Mouse (Mus musculus): ENCODE data around the gene Olfr643. TPM values are rescaled to one million over a fixed set of nuclear protein-coding genes. Genes with fewer than 3 reads are reported as not detected.

Olfr643 gene
- polyA plus RNA-seq, 1 experiment from 2014 or later = not detected

- Histone ChIP-seq H3K4me1 (replicated peaks; ENCODE audit: control insufficient read depth, insufficient read depth, low read length) (no peaks in the 10 kb centered on the region), H3K36me3 (ENCODE audit: control insufficient read depth, insufficient read depth, low read length) (no peaks in the 10 kb centered on the region), H3K27ac (ENCODE audit: low read depth, low read length) (no peak within 1 kb of the TSS), H3K27me3 (ENCODE audit: control insufficient read depth, insufficient read depth, low read length) (no peaks in the 10 kb centered on the region), H3K9ac (ENCODE audit: low read depth, low read length) (no peak within 1 kb of the TSS), H3K4me3 (ENCODE audit: low read depth, low read length) (no peak within 1 kb of the TSS), H3K9me3 (ENCODE audit: control insufficient read depth, low read length) (no peaks in the 10 kb centered on the region), H3K4me2 (replicated peaks; ENCODE audit: low read depth, low read length) (no peak within 1 kb of the TSS)
- WGBS = 74% methylated on average over 1 of the region's 1 CpGs
- ATAC-seq (ENCODE audit: low FRiP score) = no peak
- no peak for DNase-seq (ENCODE audit: low spot score)
These were observed 102.1 kb downstream of the Olfr643 start, which contains the start of gene Olfr641 for GRCm38 (mm10) chr7:104035145-104035544. Gene Olfr641 (plus strand): TSS chr7:104035445.

- Histone ChIP-seq H3K27ac (ENCODE audit: low read depth, low read length) (no peak overlapping the region), H3K9ac (ENCODE audit: low read depth, low read length) (no peak overlapping the region), H3K9me3 (ENCODE audit: control insufficient read depth, low read length) (no peaks in the 10 kb centered on the region), H3K27me3 (ENCODE audit: control insufficient read depth, insufficient read depth, low read length) (no peaks in the 10 kb centered on the region), H3K4me2 (replicated peaks; ENCODE audit: low read depth, low read length) (no peak overlapping the region), H3K4me1 (replicated peaks; ENCODE audit: control insufficient read depth, insufficient read depth, low read length) (no peaks in the 10 kb centered on the region), H3K4me3 (ENCODE audit: low read depth, low read length) (no peak overlapping the region), H3K36me3 (ENCODE audit: control insufficient read depth, insufficient read depth, low read length) (no peaks in the 10 kb centered on the region)
- ATAC-seq (ENCODE audit: low FRiP score) = no peak
- no peak for DNase-seq (ENCODE audit: low spot score)
- WGBS = 81% methylated on average over 3 of the region's 3 CpGs
These were observed 110.2 kb downstream of the Olfr643 start for GRCm38 (mm10) chr7:104026978-104027377.

GRCm38 (mm10) chr7:104025473-104025872 lies 111.7 kb downstream of the Olfr643 start, which contains the start of gene Olfr640:
Gene Olfr640 (minus strand): TSS chr7:104025573.
- Histone ChIP-seq H3K4me2 (replicated peaks; ENCODE audit: low read depth, low read length) (no peak within 1 kb of the TSS), H3K27me3 (ENCODE audit: control insufficient read depth, insufficient read depth, low read length) (no peaks in the 10 kb centered on the region), H3K9me3 (ENCODE audit: control insufficient read depth, low read length) (no peaks in the 10 kb centered on the region), H3K9ac (ENCODE audit: low read depth, low read length) (no peak within 1 kb of the TSS), H3K36me3 (ENCODE audit: control insufficient read depth, insufficient read depth, low read length) (no peaks in the 10 kb centered on the region), H3K4me1 (replicated peaks; ENCODE audit: control insufficient read depth, insufficient read depth, low read length) (no peaks in the 10 kb centered on the region), H3K4me3 (ENCODE audit: low read depth, low read length) (no peak within 1 kb of the TSS), H3K27ac (ENCODE audit: low read depth, low read length) (no peak within 1 kb of the TSS)
- ATAC-seq (ENCODE audit: low FRiP score) = no peak
- 86% methylated on average over 6 of the region's 6 CpGs for WGBS
- no peak for DNase-seq (ENCODE audit: low spot score)

- Histone ChIP-seq H3K4me2 (replicated peaks; ENCODE audit: low read depth, low read length) (no peak overlapping the region), H3K27ac (ENCODE audit: low read depth, low read length) (no peak overlapping the region), H3K36me3 (ENCODE audit: control insufficient read depth, insufficient read depth, low read length) (no peaks in the 10 kb centered on the region), H3K27me3 (ENCODE audit: control insufficient read depth, insufficient read depth, low read length) (no peaks in the 10 kb centered on the region), H3K4me1 (replicated peaks; ENCODE audit: control insufficient read depth, insufficient read depth, low read length) (no peaks in the 10 kb centered on the region), H3K9me3 (ENCODE audit: control insufficient read depth, low read length) (no peaks in the 10 kb centered on the region), H3K9ac (ENCODE audit: low read depth, low read length) (no peak overlapping the region), H3K4me3 (ENCODE audit: low read depth, low read length) (no peak overlapping the region)
- 93% methylated on average over 6 of the region's 6 CpGs for WGBS
- DNase-seq (ENCODE audit: low spot score) = no peak
- ATAC-seq (ENCODE audit: low FRiP score) = no peak
These were observed 115.6 kb downstream of the Olfr643 start for GRCm38 (mm10) chr7:104021651-104022050.

GRCm38 (mm10) chr7:104018953-104019352 lies 118.3 kb downstream of the Olfr643 start:
- Histone ChIP-seq H3K9me3 (ENCODE audit: control insufficient read depth, low read length) (no peaks in the 10 kb centered on the region), H3K4me2 (replicated peaks; ENCODE audit: low read depth, low read length) (no peak overlapping the region), H3K4me3 (ENCODE audit: low read depth, low read length) (no peak overlapping the region), H3K27ac (ENCODE audit: low read depth, low read length) (no peak overlapping the region), H3K36me3 (ENCODE audit: control insufficient read depth, insufficient read depth, low read length) (no peaks in the 10 kb centered on the region), H3K27me3 (ENCODE audit: control insufficient read depth, insufficient read depth, low read length) (no peaks in the 10 kb centered on the region), H3K4me1 (replicated peaks; ENCODE audit: control insufficient read depth, insufficient read depth, low read length) (no peaks in the 10 kb centered on the region), H3K9ac (ENCODE audit: low read depth, low read length) (no peak overlapping the region)
- no peak for DNase-seq (ENCODE audit: low spot score)
- 89% methylated on average over 1 of the region's 1 CpGs for WGBS
- ATAC-seq (ENCODE audit: low FRiP score) = no peak

GRCm38 (mm10) chr7:104017203-104017602 lies 120.0 kb downstream of the Olfr643 start, which contains the start of gene Olfr639:
Gene Olfr639 (minus strand): TSS chr7:104017303.
- Histone ChIP-seq H3K4me1 (replicated peaks; ENCODE audit: control insufficient read depth, insufficient read depth, low read length) (no peaks in the 10 kb centered on the region), H3K9me3 (ENCODE audit: control insufficient read depth, low read length) (no peaks in the 10 kb centered on the region), H3K9ac (ENCODE audit: low read depth, low read length) (no peak within 1 kb of the TSS), H3K4me2 (replicated peaks; ENCODE audit: low read depth, low read length) (no peak within 1 kb of the TSS), H3K27ac (ENCODE audit: low read depth, low read length) (no peak within 1 kb of the TSS), H3K27me3 (ENCODE audit: control insufficient read depth, insufficient read depth, low read length) (no peaks in the 10 kb centered on the region), H3K36me3 (ENCODE audit: control insufficient read depth, insufficient read depth, low read length) (no peaks in the 10 kb centered on the region), H3K4me3 (ENCODE audit: low read depth, low read length) (no peak within 1 kb of the TSS)
- ATAC-seq (ENCODE audit: low FRiP score) (no peak), DNase-seq (ENCODE audit: low spot score) (no peak)

- Histone ChIP-seq H3K27me3 (ENCODE audit: control insufficient read depth, insufficient read depth, low read length) (no peaks in the 10 kb centered on the region), H3K36me3 (ENCODE audit: control insufficient read depth, insufficient read depth, low read length) (no peaks in the 10 kb centered on the region), H3K4me1 (replicated peaks; ENCODE audit: control insufficient read depth, insufficient read depth, low read length) (no peaks in the 10 kb centered on the region), H3K9ac (ENCODE audit: low read depth, low read length) (no peak overlapping the region), H3K9me3 (ENCODE audit: control insufficient read depth, low read length) (no peaks in the 10 kb centered on the region), H3K27ac (ENCODE audit: low read depth, low read length) (no peak overlapping the region), H3K4me3 (ENCODE audit: low read depth, low read length) (no peak overlapping the region), H3K4me2 (replicated peaks; ENCODE audit: low read depth, low read length) (no peak overlapping the region)
- DNase-seq (ENCODE audit: low spot score) (no peak), ATAC-seq (ENCODE audit: low FRiP score) (no peak)
These were observed 138.1 kb downstream of the Olfr643 start for GRCm38 (mm10) chr7:103999124-103999523.

GRCm38 (mm10) chr7:103998446-103998845 lies 138.8 kb downstream of the Olfr643 start, which contains the start of gene Olfr638:
Gene Olfr638 (plus strand): TSS chr7:103998746.
- Histone ChIP-seq H3K4me2 (replicated peaks; ENCODE audit: low read depth, low read length) (no peak within 1 kb of the TSS), H3K4me1 (replicated peaks; ENCODE audit: control insufficient read depth, insufficient read depth, low read length) (no peaks in the 10 kb centered on the region), H3K27ac (ENCODE audit: low read depth, low read length) (no peak within 1 kb of the TSS), H3K27me3 (ENCODE audit: control insufficient read depth, insufficient read depth, low read length) (no peaks in the 10 kb centered on the region), H3K36me3 (ENCODE audit: control insufficient read depth, insufficient read depth, low read length) (no peaks in the 10 kb centered on the region), H3K9ac (ENCODE audit: low read depth, low read length) (no peak within 1 kb of the TSS), H3K4me3 (ENCODE audit: low read depth, low read length) (no peak within 1 kb of the TSS), H3K9me3 (ENCODE audit: control insufficient read depth, low read length) (no peaks in the 10 kb centered on the region)
- DNase-seq (ENCODE audit: low spot score) (no peak), ATAC-seq (ENCODE audit: low FRiP score) (no peak)

- ATAC-seq (ENCODE audit: low FRiP score) = no peak
These were observed 165.4 kb downstream of the Olfr643 start for GRCm38 (mm10) chr7:103971782-103972181.

More at GRCm38 (mm10) chr7:103971782-103972181, 165.4 kb downstream of the Olfr643 start:
- Histone ChIP-seq H3K9ac (ENCODE audit: low read depth, low read length) (no peak overlapping the region), H3K4me2 (replicated peaks; ENCODE audit: low read depth, low read length) (no peak overlapping the region), H3K9me3 (ENCODE audit: control insufficient read depth, low read length) (no peaks in the 10 kb centered on the region), H3K27me3 (ENCODE audit: control insufficient read depth, insufficient read depth, low read length) (no peaks in the 10 kb centered on the region), H3K4me1 (replicated peaks; ENCODE audit: control insufficient read depth, insufficient read depth, low read length) (no peaks in the 10 kb centered on the region), H3K36me3 (ENCODE audit: control insufficient read depth, insufficient read depth, low read length) (no peaks in the 10 kb centered on the region), H3K27ac (ENCODE audit: low read depth, low read length) (no peak overlapping the region), H3K4me3 (ENCODE audit: low read depth, low read length) (no peak overlapping the region)
- WGBS = 55% methylated on average over 1 of the region's 1 CpGs
- no peak for DNase-seq (ENCODE audit: low spot score)
